In genomic region chr12:86181879-86182278, GRCm38 (mm10) we compare ENCODE assay signal across 16 mouse cellular contexts. TPM values are rescaled to one million over a fixed set of nuclear protein-coding genes. Genes with fewer than 3 reads are reported as not detected.
DNase-seq lines count a peak whose midpoint lies in the region; ATAC-seq and TF ChIP-seq lines count a peak whose summit lies in the region.
"Had no signal": no experiment of that assay in that cellular context is flagged by ENCODE, and none has a peak within 500 bp of the region (broad histone marks: within the 10 kb centered on the region; RNA-seq: fewer than 3 reads in every experiment).

No protein-coding gene starts in this region.

- 47% methylated on average over 2 of the region's 2 CpGs for WGBS in hindbrain, embryonic 10.5 days
- WGBS in midbrain, embryonic 14.5 days: 57% methylated on average over 2 of the region's 2 CpGs

- TF ChIP-seq POLR2A in CH12.LX (IDR thresholded peaks at IDR 0.05; ENCODE audit: low read depth, low read length): no peak
- TF ChIP-seq POLR2A in brain, embryonic 14.5 days (IDR thresholded peaks at IDR 0.05; ENCODE audit: borderline replicate concordance, extremely low read depth, insufficient read depth, insufficient read length, poor library complexity, severe bottlenecking): no peak

- in situ Hi-C loops in CH12.LX (cut with MboI; ENCODE audit: low pct_ligation_motif_present, low pct_unique_long_range_greater_than_20kb, low sequenced_read_pairs): no loop called here

- H3K4me3 ChIP-seq in CH12.LX (replicated peaks in 1 of 3; ENCODE audit: low read depth in 2 of 3, low read length in 2 of 3, poor library complexity in 1 of 3): no peak overlapping the region
- H3K4me3 ChIP-seq in hindbrain, embryonic 10.5 days: no peak overlapping the region
- no peak overlapping the region for H3K4me3 ChIP-seq in midbrain, embryonic 14.5 days (replicated peaks; ENCODE audit: low read depth, low read length)
- H3K4me3 ChIP-seq: embryonic facial prominence, embryonic 15.5 days; gastrocnemius, adult 2 months; lung, embryonic 15.5 days; myocyte had no signal

- peak; percentile 14; the same call in 1 of the 2 replicates for ATAC-seq in midbrain, embryonic 14.5 days (ENCODE audit: low FRiP score, low TSS enrichment)

- peak; percentile 15 for DNase-seq in CH12.LX (ENCODE audit: extremely low read depth)
- peak; percentile 40 for DNase-seq in brain, embryonic 14.5 days (ENCODE audit: low read depth)
- no peak for DNase-seq in hindbrain, embryonic 10.5 days (ENCODE audit: low spot score)
- no peak for DNase-seq in midbrain, embryonic 14.5 days
- no peak for DNase-seq in layer of hippocampus, postnatal 36 days
- no peak for DNase-seq in adrenal gland, adult 8-10 months
- no peak for DNase-seq in retina, embryonic 14.5 days (ENCODE audit: low spot score)
- DNase-seq in left cerebral cortex, adult 8-10 months (ENCODE audit: low spot score in 2 of 2): no peak
- DNase-seq: adrenal gland, postnatal 14 days; cerebellum, adult 2 months; gastrocnemius, adult 2 months; right cerebral cortex, postnatal 14 days had no signal

- no peak overlapping the region for H3K27ac ChIP-seq in CH12.LX (ENCODE audit: insufficient read depth, low read depth)
- H3K27ac ChIP-seq in hindbrain, embryonic 10.5 days: peak overlapping the region; percentile 84
- H3K27ac ChIP-seq in midbrain, embryonic 14.5 days (replicated peaks; ENCODE audit: low read depth, low read length): peak overlapping the region; percentile 49; the same call in 1 of the 2 replicates
- H3K27ac ChIP-seq: embryonic facial prominence, embryonic 15.5 days; gastrocnemius, adult 2 months; kidney, postnatal 0 days; lung, embryonic 15.5 days had no signal

- no peaks in the 10 kb centered on the region for H3K27me3 ChIP-seq in CH12.LX (replicated peaks)
- H3K27me3 ChIP-seq in hindbrain, embryonic 10.5 days (ENCODE audit: insufficient read depth, poor library complexity, severe bottlenecking): peaks cover 8% of the 10 kb centered on the region; the same call in 1 of the 2 replicates
- no peaks in the 10 kb centered on the region for H3K27me3 ChIP-seq in midbrain, embryonic 14.5 days (ENCODE audit: control insufficient read depth, insufficient read depth, low read length)
- H3K27me3 ChIP-seq: embryonic facial prominence, embryonic 15.5 days; lung, embryonic 15.5 days had no signal

- H3K9me3 ChIP-seq in CH12.LX (replicated peaks; ENCODE audit: low read length): no peaks in the 10 kb centered on the region
- H3K9me3 ChIP-seq in hindbrain, embryonic 10.5 days: no peaks in the 10 kb centered on the region
- H3K9me3 ChIP-seq in midbrain, embryonic 14.5 days (ENCODE audit: control insufficient read depth, low read length): no peaks in the 10 kb centered on the region
- H3K9me3 ChIP-seq: embryonic facial prominence, embryonic 15.5 days; lung, embryonic 15.5 days had no signal

- no peaks in the 10 kb centered on the region for H3K79me2 ChIP-seq in CH12.LX (replicated peaks; ENCODE audit: control insufficient read depth, extremely low read depth, insufficient read depth, poor library complexity, severe bottlenecking)

- peak in 1 of 2 experiments; percentile 17; a peak in 1 of 4 replicates for TF ChIP-seq CTCF in CH12.LX (conservative IDR thresholded peaks at IDR 0.05 in 1 of 2, IDR thresholded peaks at IDR 0.05 in 1 of 2; ENCODE audit: low read depth in 2 of 2, low read length in 2 of 2)
- TF ChIP-seq CTCF in brain, embryonic 14.5 days (IDR thresholded peaks at IDR 0.05; ENCODE audit: borderline replicate concordance, extremely low read depth, insufficient read depth, insufficient read length): no peak

- no peak for TF ChIP-seq EP300 in CH12.LX (IDR thresholded peaks at IDR 0.05; ENCODE audit: low read length)

- TF ChIP-seq RAD21 in CH12.LX (IDR thresholded peaks at IDR 0.05; ENCODE audit: low read depth, low read length): no peak

- H3K36me3 ChIP-seq in CH12.LX (replicated peaks in 1 of 2; ENCODE audit: control insufficient read depth in 1 of 2, insufficient read depth in 1 of 2, low read length in 1 of 2): no peaks in the 10 kb centered on the region
- H3K36me3 ChIP-seq in hindbrain, embryonic 10.5 days: no peaks in the 10 kb centered on the region
- no peaks in the 10 kb centered on the region for H3K36me3 ChIP-seq in midbrain, embryonic 14.5 days (ENCODE audit: control insufficient read depth, insufficient read depth, low read length)
- H3K36me3 ChIP-seq: embryonic facial prominence, embryonic 15.5 days; lung, embryonic 15.5 days had no signal

- no peak overlapping the region for H3K9ac ChIP-seq in CH12.LX (ENCODE audit: insufficient read depth, low read depth)
- H3K9ac ChIP-seq in midbrain, embryonic 14.5 days (replicated peaks; ENCODE audit: low read length): no peak overlapping the region
- H3K9ac ChIP-seq: embryonic facial prominence, embryonic 15.5 days; lung, embryonic 15.5 days had no signal

- H3K4me2 ChIP-seq in CH12.LX (ENCODE audit: insufficient read depth, low read depth, poor library complexity, severe bottlenecking): no peak overlapping the region; the same call in 1 of the 2 replicates
- no peak overlapping the region for H3K4me2 ChIP-seq in midbrain, embryonic 14.5 days (ENCODE audit: low read length)
- H3K4me2 ChIP-seq: embryonic facial prominence, embryonic 15.5 days; lung, embryonic 15.5 days had no signal

- H3K4me1 ChIP-seq in CH12.LX (ENCODE audit: control insufficient read depth in 1 of 2, insufficient read depth in 2 of 2): peaks cover 5% of the 10 kb centered on the region in 2 experiments; a peak in 3 of 4 replicates
- peaks cover 33% of the 10 kb centered on the region for H3K4me1 ChIP-seq in hindbrain, embryonic 10.5 days (replicated peaks)
- peaks cover 12% of the 10 kb centered on the region for H3K4me1 ChIP-seq in midbrain, embryonic 14.5 days (ENCODE audit: control insufficient read depth, insufficient read depth, low read length)
- H3K4me1 ChIP-seq: lung, embryonic 15.5 days had no signal

- dilution Hi-C loops in CH12.LX (cut with MboI; ENCODE audit: extremely low pct_ligation_motif_present, extremely low pct_unique_long_range_greater_than_20kb, low sequenced_read_pairs): no loop called here

TF ChIP-seq in CH12.LX, 34 proteins besides CTCF, POLR2A, EP300 and RAD21:
- no peak for TF ChIP-seq ZC3H11A (IDR thresholded peaks at IDR 0.05; ENCODE audit: low read depth, low read length)
- TF ChIP-seq SMC3 (IDR thresholded peaks at IDR 0.05; ENCODE audit: low read depth, low read length): 0 out of 2 replicates have a peak, but pooled peaks have one; percentile 10
- TF ChIP-seq NRF1 (IDR thresholded peaks at IDR 0.05; ENCODE audit: low read depth, low read length): no peak
- no peak for TF ChIP-seq MXI1 (IDR thresholded peaks at IDR 0.05; ENCODE audit: low read depth, low read length)

RNA-seq across cellular contexts. Expression of gene Gpatch2l, which starts 59.8 kb away (rescaled TPM):
- 7.8 and 8.5 TPM in 2 replicates for total RNA-seq in CH12.LX (2012; rRNA removed)
- total RNA-seq in CH12.LX (2014; rRNA removed): 5.2 and 5.5 TPM in 2 replicates
- polyA plus RNA-seq in CH12.LX (2012; ENCODE audit: insufficient read length, low read depth): 8.0 and 8.9 TPM in 2 replicates
- 24.3 and 26.3 TPM in 2 replicates for polyA plus RNA-seq in brain, embryonic 14.5 days (2012; rRNA removed)
- polyA plus RNA-seq in hindbrain, embryonic 10.5 days (2016; fragmentation: Nextera tagmentation; extraction: Ambion mirVana): 17.7 and 17.8 TPM in 2 replicates
- 23.1 and 31.2 TPM in 2 replicates for polyA plus RNA-seq in midbrain, embryonic 14.5 days (2014; fragmentation: Nextera tagmentation; extraction: Ambion mirVana)
- total RNA-seq in layer of hippocampus, postnatal 36 days (2021): 10 to 100 TPM; 29.3 to 30.2 TPM
- 10 to 100 TPM; 20.7 to 29.1 (median 24.9) TPM for total RNA-seq in adrenal gland, adult 8-10 months (2022)
- 10 to 100 TPM; 34.1 to 37.5 (median 36.1) TPM for total RNA-seq in left cerebral cortex, adult 8-10 months (2022)

Comparison
In these comparisons a context has a peak if more than half of its experiments do, and no peak if none do; other contexts are left out.
1. DNase-seq: peak in CH12.LX (single experiment) and brain, embryonic 14.5 days (single experiment); none in hindbrain, embryonic 10.5 days (single experiment), midbrain, embryonic 14.5 days (single experiment), layer of hippocampus, postnatal 36 days (0 of 2), adrenal gland, adult 8-10 months (single experiment), retina, embryonic 14.5 days (single experiment) and left cerebral cortex, adult 8-10 months (0 of 2).